Mouse (Mus musculus) E14TG2a.4 (cell line): ENCODE results near the gene Cacna1d.
A peak's percentile ranks its signal among the peaks of the same experiment; 100 is the strongest.

Source experiments
- H3K27me3 ChIP-seq: 2 replicates; pipeline ENCODE4 v1.6.1; 2014; ENCODE audit warnings: low read length, control low read depth; ENCODE audit not compliant: insufficient read depth
- H3K36me3 ChIP-seq: 2 replicates; pipeline ENCODE4 v1.6.1; 2014; ENCODE audit warnings: low read length, control low read depth; ENCODE audit not compliant: insufficient read depth
- H3K4me1 ChIP-seq: replicated peaks from 2 replicates; pipeline ENCODE4 v1.6.1; 2014; ENCODE audit warnings: low read depth, low read length, control low read depth
- H3K4me3 ChIP-seq: replicated peaks from 2 replicates; pipeline ENCODE4 v1.5.1; 2014; ENCODE audit warnings: mild to moderate bottlenecking, low read length
- H3K9me3 ChIP-seq: 2 replicates; pipeline ENCODE4 v1.6.1; 2014; ENCODE audit warnings: low read length, control low read depth
- CTCF ChIP-seq: conservative IDR thresholded peaks from 2 replicates; pipeline ENCODE4 v1.5.1; 2014; ENCODE audit warnings: low read length
- NANOG ChIP-seq: IDR thresholded peaks from 2 replicates; pipeline ENCODE4 v1.6.1; 2014; ENCODE audit warnings: borderline replicate concordance, low read length, mixed read lengths
- POU5F1 ChIP-seq: IDR thresholded peaks from 2 replicates; pipeline ENCODE4 v1.6.1; 2014; ENCODE audit warnings: low read length, borderline replicate concordance

The Cacna1d gene

GRCm38 (mm10) chr14:30419458-30419857 lies 71.8 kb downstream of the Cacna1d start:
- Histone ChIP-seq H3K9me3 (no peaks in the 10 kb centered on the region), H3K36me3 (no peaks in the 10 kb centered on the region), H3K4me1 (no peaks in the 10 kb centered on the region; the same call in 1 of the 2 replicates), H3K27me3 (no peaks in the 10 kb centered on the region), H3K4me3 (no peak overlapping the region)
- no peak for TF ChIP-seq POU5F1
- TF ChIP-seq NANOG, result no peak
- no peak for TF ChIP-seq CTCF

- TF ChIP-seq CTCF (no peak), POU5F1 (no peak), NANOG (no peak)
- Histone ChIP-seq H3K9me3 (no peaks in the 10 kb centered on the region), H3K4me1 (no peaks in the 10 kb centered on the region; the same call in 1 of the 2 replicates), H3K27me3 (no peaks in the 10 kb centered on the region), H3K4me3 (no peak overlapping the region), H3K36me3 (no peaks in the 10 kb centered on the region)
Measured at GRCm38 (mm10) chr14:30419046-30419445, 72.2 kb downstream of the Cacna1d start.

GRCm38 (mm10) chr14:30415830-30416229 lies 75.4 kb downstream of the Cacna1d start:
- Histone ChIP-seq H3K27me3 (no peaks in the 10 kb centered on the region), H3K9me3 (no peaks in the 10 kb centered on the region), H3K36me3 (no peaks in the 10 kb centered on the region), H3K4me1 (peaks cover 3% of the 10 kb centered on the region; the same call in 1 of the 2 replicates), H3K4me3 (no peak overlapping the region)
- TF ChIP-seq POU5F1 (no peak), CTCF (no peak), NANOG (no peak)

- Histone ChIP-seq H3K4me3 (no peak overlapping the region), H3K9me3 (no peaks in the 10 kb centered on the region), H3K27me3 (no peaks in the 10 kb centered on the region), H3K36me3 (no peaks in the 10 kb centered on the region), H3K4me1 (peaks cover 3% of the 10 kb centered on the region; the same call in 1 of the 2 replicates)
- TF ChIP-seq CTCF, result no peak
- TF ChIP-seq POU5F1, result no peak
- TF ChIP-seq NANOG, result peak; percentile 31; the same call in 1 of the 2 replicates
Measured at GRCm38 (mm10) chr14:30414131-30414530, 77.1 kb downstream of the Cacna1d start.

DNA sequence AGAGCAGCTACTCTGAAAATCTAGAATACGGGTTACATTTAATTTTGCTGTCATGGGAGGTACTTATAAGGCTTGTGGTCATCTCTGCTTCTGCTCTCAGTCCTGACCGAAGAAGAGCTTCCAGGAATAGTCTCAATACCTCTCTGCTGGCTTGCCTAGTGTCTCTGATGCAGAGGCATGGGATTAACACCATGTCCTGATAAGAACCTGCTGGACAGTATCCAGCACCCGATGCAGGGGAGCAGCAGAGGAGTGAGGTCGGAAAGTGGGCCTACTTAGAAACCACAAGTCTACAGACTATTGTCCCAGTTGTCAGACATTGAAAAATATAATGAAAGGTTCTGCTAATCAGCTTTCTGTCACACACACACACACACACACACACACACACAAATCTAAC lies 81.9 kb downstream of the Cacna1d start:
- Histone ChIP-seq H3K27me3 (no peaks in the 10 kb centered on the region), H3K36me3 (no peaks in the 10 kb centered on the region), H3K4me3 (no peak overlapping the region), H3K4me1 (peaks cover 3% of the 10 kb centered on the region; the same call in 1 of the 2 replicates), H3K9me3 (no peaks in the 10 kb centered on the region)
- TF ChIP-seq POU5F1 (no peak), NANOG (no peak), CTCF (no peak)

- Histone ChIP-seq H3K4me1 (no peaks in the 10 kb centered on the region), H3K36me3 (no peaks in the 10 kb centered on the region), H3K9me3 (no peaks in the 10 kb centered on the region), H3K4me3 (no peak overlapping the region), H3K27me3 (peaks cover 4% of the 10 kb centered on the region; the same call in 1 of the 2 replicates)
- TF ChIP-seq POU5F1 (no peak), NANOG (no peak), CTCF (no peak)
Measured at GRCm38 (mm10) chr14:30405456-30406225, 85.6 kb downstream of the Cacna1d start.

- Histone ChIP-seq H3K27me3 (no peaks in the 10 kb centered on the region), H3K9me3 (no peaks in the 10 kb centered on the region)
- TF ChIP-seq NANOG, result no peak
- TF ChIP-seq CTCF, result no peak
- TF ChIP-seq POU5F1, result no peak
Measured at GRCm38 (mm10) chr14:30378306-30378705, 112.9 kb downstream of the Cacna1d start.

DNA sequence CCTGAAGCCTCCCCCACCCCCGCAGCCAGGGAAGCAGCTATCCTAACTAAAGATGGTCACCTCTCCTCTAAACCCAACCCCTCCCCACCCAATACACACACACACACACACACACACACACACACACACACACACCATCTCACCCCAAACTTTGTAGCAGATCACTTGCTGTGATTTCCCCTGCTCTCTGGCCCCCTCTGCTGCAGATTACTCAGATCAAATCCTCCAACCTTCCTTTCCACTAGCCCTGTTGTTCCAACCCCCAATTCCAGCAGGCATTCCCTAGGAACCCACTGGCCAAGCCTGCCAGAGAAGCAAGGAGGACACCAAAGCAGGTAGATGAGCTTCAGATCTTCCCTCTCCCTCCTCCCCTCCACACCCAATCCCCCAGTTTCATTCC lies 118.4 kb downstream of the Cacna1d start:
- H3K4me1 ChIP-seq, result no peaks in the 10 kb centered on the region; the same call in 1 of the 2 replicates
- TF ChIP-seq POU5F1 (no peak), CTCF (no peak), NANOG (no peak)
- H3K4me3 ChIP-seq, result no peak overlapping the region
- no peaks in the 10 kb centered on the region for H3K36me3 ChIP-seq
- no peaks in the 10 kb centered on the region for H3K27me3 ChIP-seq
- no peaks in the 10 kb centered on the region for H3K9me3 ChIP-seq

More at GRCm38 (mm10) chr14:30378306-30378705, 112.9 kb downstream of the Cacna1d start:
- H3K36me3 ChIP-seq, result no peaks in the 10 kb centered on the region
- H3K4me1 ChIP-seq, result no peaks in the 10 kb centered on the region
- H3K4me3 ChIP-seq, result no peak overlapping the region

DNA sequence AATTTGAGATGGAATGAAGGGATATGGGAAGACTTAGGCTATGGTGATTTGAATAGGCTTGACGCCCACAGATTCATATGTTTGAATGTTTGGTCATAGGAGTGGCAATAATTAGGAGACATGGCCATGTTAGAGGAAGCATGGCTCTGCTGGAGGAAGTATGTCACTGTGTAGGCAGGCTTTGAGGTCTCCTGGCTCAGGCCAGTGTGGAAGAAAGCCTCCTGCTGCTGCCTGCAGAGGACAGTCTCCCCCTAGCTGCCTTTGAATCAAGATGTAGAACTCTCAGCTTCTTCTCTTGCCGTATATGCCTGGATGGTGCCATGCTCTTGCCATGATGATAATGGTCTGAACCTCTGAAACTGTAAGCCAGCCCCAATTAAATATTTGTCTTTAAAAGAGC lies 120.2 kb downstream of the Cacna1d start:
- Histone ChIP-seq H3K9me3 (no peaks in the 10 kb centered on the region), H3K27me3 (no peaks in the 10 kb centered on the region), H3K4me1 (no peaks in the 10 kb centered on the region; the same call in 1 of the 2 replicates), H3K36me3 (no peaks in the 10 kb centered on the region), H3K4me3 (no peak overlapping the region)
- no peak for TF ChIP-seq POU5F1
- TF ChIP-seq NANOG, result no peak
- no peak for TF ChIP-seq CTCF
